Mouse (Mus musculus): Measurements from ENCODE around the gene Ifih1. TPM values are rescaled to one million over a fixed set of nuclear protein-coding genes. Genes with fewer than 3 reads are reported as not detected.

Ifih1 gene
- total and polyA plus RNA-seq, 3 experiments, result 2.0 to 3.6 (median 2.2) TPM

DNA sequence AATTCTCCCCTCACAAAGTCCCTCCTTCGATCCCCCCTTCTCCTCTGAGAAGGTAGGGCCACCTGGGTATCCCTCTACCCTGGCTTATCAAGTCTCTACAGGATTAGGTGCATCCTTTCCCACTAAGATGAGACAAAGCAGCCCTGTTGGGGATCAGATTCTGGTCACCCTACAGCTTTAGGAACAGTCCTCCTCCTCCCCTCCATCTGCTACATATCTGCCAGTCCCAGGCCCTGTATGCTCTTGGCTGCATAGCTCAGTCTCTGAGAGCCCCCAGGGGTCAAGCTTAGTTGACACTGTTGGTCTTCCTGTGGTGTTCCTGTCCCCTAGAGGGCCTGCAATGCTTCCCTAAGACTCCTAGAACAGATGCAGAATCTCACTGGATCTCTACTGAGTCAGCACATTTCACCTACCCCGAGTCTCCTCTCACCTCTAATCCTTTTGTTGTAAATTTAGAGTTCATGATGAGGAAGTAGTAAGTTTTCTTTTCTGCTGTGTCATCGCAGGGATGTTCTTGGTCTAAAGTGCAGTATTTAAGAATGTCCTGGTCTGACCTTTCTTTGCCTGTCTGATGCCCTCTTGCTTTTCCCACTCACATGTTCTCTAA, 39.0 kb upstream of the Ifih1 start:
- DNase-seq (ENCODE audit: extremely low read depth), result peak; percentile 39
- Histone ChIP-seq H3K9me3 (replicated peaks; ENCODE audit: low read length) (no peaks in the 10 kb centered on the region), H3K36me3 (replicated peaks in 1 of 2; ENCODE audit: control insufficient read depth in 1 of 2, insufficient read depth in 1 of 2, low read length in 1 of 2) (no peaks in the 10 kb centered on the region), H3K27me3 (replicated peaks) (no peaks in the 10 kb centered on the region), H3K9ac (ENCODE audit: insufficient read depth, low read depth) (peak overlapping the region; percentile 78), H3K27ac (ENCODE audit: insufficient read depth, low read depth) (peak overlapping the region; percentile 62; the same call in 1 of the 2 replicates), H3K4me1 (ENCODE audit: control insufficient read depth in 1 of 2, insufficient read depth in 2 of 2) (peaks cover 11 to 32% of the 10 kb centered on the region in 2 experiments), H3K79me2 (replicated peaks; ENCODE audit: control insufficient read depth, extremely low read depth, insufficient read depth, poor library complexity, severe bottlenecking) (no peaks in the 10 kb centered on the region), H3K4me3 (replicated peaks in 1 of 3; ENCODE audit: low read depth in 2 of 3, low read length in 2 of 3, poor library complexity in 1 of 3) (peak overlapping the region in 1 of 3 experiments; percentile 47), H3K4me2 (ENCODE audit: insufficient read depth, low read depth, poor library complexity, severe bottlenecking) (peak overlapping the region; percentile 96)
- dilution Hi-C loops (cut with MboI; ENCODE audit: extremely low pct_ligation_motif_present, extremely low pct_unique_long_range_greater_than_20kb, low sequenced_read_pairs), result no loop called here
- in situ Hi-C loops (cut with MboI; ENCODE audit: low pct_ligation_motif_present, low pct_unique_long_range_greater_than_20kb, low sequenced_read_pairs), result no loop called here
- TF ChIP-seq UBTF (IDR thresholded peaks at IDR 0.05; ENCODE audit: low read depth, low read length) (no peak), EP300 (IDR thresholded peaks at IDR 0.05; ENCODE audit: low read length) (0 out of 2 replicates have a peak, but pooled peaks have one; percentile 11), SMC3 (IDR thresholded peaks at IDR 0.05; ENCODE audit: low read depth, low read length) (no peak), ZKSCAN1 (IDR thresholded peaks at IDR 0.05; ENCODE audit: borderline replicate concordance, low read depth, low read length) (no peak), POLR2AphosphoS2 (IDR thresholded peaks at IDR 0.05; ENCODE audit: low read depth, low read length) (no peak), TBP (conservative IDR thresholded peaks at IDR 0.05; ENCODE audit: low read depth, low read length) (no peak), RAD21 (IDR thresholded peaks at IDR 0.05; ENCODE audit: low read depth, low read length) (no peak), MAFK (IDR thresholded peaks at IDR 0.05; ENCODE audit: insufficient replicate concordance, low read length) (peak; percentile 97)

DNA sequence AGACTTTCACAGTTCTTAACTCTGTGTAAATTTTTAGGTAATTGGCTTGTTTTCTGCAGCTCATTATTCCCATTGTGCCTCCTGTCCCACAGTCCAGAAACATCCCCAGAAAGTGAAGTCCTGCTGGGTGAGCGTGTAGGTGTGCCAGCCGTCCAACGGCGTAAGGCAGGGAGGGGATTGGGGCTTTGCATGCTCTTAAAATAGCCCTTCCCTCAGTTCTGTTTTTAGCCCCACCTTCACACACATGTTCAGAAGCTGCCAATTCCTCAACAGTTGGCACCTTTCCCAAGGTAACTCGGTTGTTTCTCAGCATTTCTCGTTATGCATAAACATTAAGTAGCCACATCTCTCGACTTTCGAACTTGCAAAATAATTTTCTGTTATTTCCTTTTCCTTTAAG, 35.6 kb upstream of the Ifih1 start:
- DNase-seq (ENCODE audit: extremely low read depth), result no peak
- Histone ChIP-seq H3K27me3 (replicated peaks) (no peaks in the 10 kb centered on the region), H3K4me1 (ENCODE audit: control insufficient read depth in 1 of 2, insufficient read depth in 2 of 2) (peaks cover 11 to 32% of the 10 kb centered on the region in 2 experiments), H3K79me2 (replicated peaks; ENCODE audit: control insufficient read depth, extremely low read depth, insufficient read depth, poor library complexity, severe bottlenecking) (no peaks in the 10 kb centered on the region), H3K4me3 (replicated peaks in 1 of 3; ENCODE audit: low read depth in 2 of 3, low read length in 2 of 3, poor library complexity in 1 of 3) (no peak overlapping the region), H3K4me2 (ENCODE audit: insufficient read depth, low read depth, poor library complexity, severe bottlenecking) (peak overlapping the region; percentile 63; the same call in 1 of the 2 replicates), H3K9ac (ENCODE audit: insufficient read depth, low read depth) (no peak overlapping the region; the same call in 1 of the 2 replicates), H3K9me3 (replicated peaks; ENCODE audit: low read length) (no peaks in the 10 kb centered on the region), H3K36me3 (replicated peaks in 1 of 2; ENCODE audit: control insufficient read depth in 1 of 2, insufficient read depth in 1 of 2, low read length in 1 of 2) (no peaks in the 10 kb centered on the region), H3K27ac (ENCODE audit: insufficient read depth, low read depth) (no peak overlapping the region)
- dilution Hi-C loops (cut with MboI; ENCODE audit: extremely low pct_ligation_motif_present, extremely low pct_unique_long_range_greater_than_20kb, low sequenced_read_pairs), result no loop called here
- in situ Hi-C loops (cut with MboI; ENCODE audit: low pct_ligation_motif_present, low pct_unique_long_range_greater_than_20kb, low sequenced_read_pairs), result no loop called here
- no peak for TF ChIP-seq JUND (conservative IDR thresholded peaks at IDR 0.05; ENCODE audit: low read depth, low read length)
- no peak for TF ChIP-seq NRF1 (IDR thresholded peaks at IDR 0.05; ENCODE audit: low read depth, low read length)
- no peak for TF ChIP-seq PAX5 (IDR thresholded peaks at IDR 0.05; ENCODE audit: low read length)
- TF ChIP-seq USF2 (conservative IDR thresholded peaks at IDR 0.05; ENCODE audit: low read depth, low read length), result no peak
- TF ChIP-seq GABPA (IDR thresholded peaks at IDR 0.05; ENCODE audit: insufficient replicate concordance, low read depth, low read length), result no peak
- no peak for TF ChIP-seq MAZ (IDR thresholded peaks at IDR 0.05; ENCODE audit: low read depth, low read length)
- TF ChIP-seq JUN (IDR thresholded peaks at IDR 0.05; ENCODE audit: insufficient read depth, low read depth, low read length), result no peak
- no peak for TF ChIP-seq ZC3H11A (IDR thresholded peaks at IDR 0.05; ENCODE audit: low read depth, low read length)
- no peak for TF ChIP-seq CTCF (conservative IDR thresholded peaks at IDR 0.05 in 1 of 2, IDR thresholded peaks at IDR 0.05 in 1 of 2; ENCODE audit: low read depth in 2 of 2, low read length in 2 of 2)
- TF ChIP-seq USF1 (IDR thresholded peaks at IDR 0.05; ENCODE audit: low read depth, low read length), result no peak
- TF ChIP-seq ETS1 (conservative IDR thresholded peaks at IDR 0.05; ENCODE audit: low read depth, low read length), result no peak
- no peak for TF ChIP-seq EP300 (IDR thresholded peaks at IDR 0.05; ENCODE audit: low read length)
- TF ChIP-seq CHD2 (IDR thresholded peaks at IDR 0.05; ENCODE audit: low read length), result no peak
- no peak for TF ChIP-seq SIN3A (IDR thresholded peaks at IDR 0.05; ENCODE audit: low read length)
